Mouse (Mus musculus) MEL (cell line): ENCODE measurements around the gene Vars.

Source experiments
- BHLHE40 ChIP-seq: IDR thresholded peaks from 2 replicates; pipeline ENCODE4 v1.6.1; 2012; ENCODE audit warnings: low read depth, mild to moderate bottlenecking, inconsistent platforms, low read length, improper control_type of control experiment, borderline replicate concordance
- CTCF ChIP-seq, 3 experiments: IDR thresholded peaks in 2 of 3; conservative IDR thresholded peaks in 1 of 3; 2 replicates each; pipeline ENCODE4 v1.5.1; 2011 to 2012; ENCODE audit warnings: low read length in 3 of 3, low read depth in 2 of 3, mild to moderate bottlenecking in 2 of 3, improper control_type of control experiment in 1 of 3, inconsistent platforms in 1 of 3, mixed read lengths in 1 of 3, moderate library complexity in 1 of 3; ENCODE audit not compliant: control insufficient read depth in 1 of 3, insufficient read depth in 1 of 3, poor library complexity in 1 of 3, severe bottlenecking in 1 of 3
- ELF1 ChIP-seq: IDR thresholded peaks from 2 replicates; pipeline ENCODE4 v1.6.1; 2014; ENCODE audit warnings: low read depth, mild to moderate bottlenecking, inconsistent platforms, low read length, improper control_type of control experiment, moderate library complexity
- EP300 ChIP-seq, 2 experiments: IDR thresholded peaks; 2 replicates each; pipeline ENCODE4 v1.6.1; 2011; ENCODE audit warnings: improper control_type of control experiment in 2 of 2, low read length in 2 of 2, low read depth in 1 of 2, mild to moderate bottlenecking in 1 of 2
- JUND ChIP-seq: IDR thresholded peaks from 2 replicates; pipeline ENCODE4 v1.6.1; 2011; ENCODE audit warnings: low read depth, mild to moderate bottlenecking, improper control_type of control experiment, low read length
- MAFK ChIP-seq: IDR thresholded peaks from 2 replicates; pipeline ENCODE4 v1.6.1; 2011; ENCODE audit warnings: low read depth, mild to moderate bottlenecking, low read length, improper control_type of control experiment, borderline replicate concordance
- MEF2A ChIP-seq: IDR thresholded peaks from 2 replicates; pipeline ENCODE4 v1.6.1; 2014; ENCODE audit warnings: low read depth, mild to moderate bottlenecking, inconsistent platforms, low read length, improper control_type of control experiment; ENCODE audit not compliant: poor library complexity, insufficient replicate concordance, severe bottlenecking; ENCODE audit errors: extremely low read depth
- POLR2A ChIP-seq, 2 experiments: IDR thresholded peaks; 2 replicates each; pipeline ENCODE4 v1.6.1; 2011 to 2012; ENCODE audit warnings: low read length in 2 of 2, mild to moderate bottlenecking in 2 of 2, control low read depth in 1 of 2, improper control_type of control experiment in 1 of 2, low read depth in 1 of 2, moderate library complexity in 1 of 2; ENCODE audit not compliant: control insufficient read depth in 1 of 2, insufficient read depth in 1 of 2, poor library complexity in 1 of 2
- RCOR1 ChIP-seq: IDR thresholded peaks from 2 replicates; pipeline ENCODE4 v1.6.1; 2012; ENCODE audit warnings: low read depth, mild to moderate bottlenecking, inconsistent platforms, low read length, improper control_type of control experiment
- TBP ChIP-seq: IDR thresholded peaks from 2 replicates; pipeline ENCODE4 v1.8.0; 2011; ENCODE audit warnings: low read depth, low read length, improper control_type of control experiment

GRCm38 (mm10) chr17:35064378-35064877 lies 63.6 kb downstream of the Vars start:
- no peak for TF ChIP-seq POLR2A (IDR thresholded peaks at IDR 0.05; ENCODE audit: control insufficient read depth in 1 of 2, insufficient read depth in 1 of 2, low read depth in 1 of 2, low read length in 2 of 2, poor library complexity in 1 of 2)
- no peak for TF ChIP-seq TBP
- no peak for TF ChIP-seq ELF1
- no peak for TF ChIP-seq MEF2A
- no peak for TF ChIP-seq EP300 (IDR thresholded peaks at IDR 0.05; ENCODE audit: low read depth in 1 of 2, low read length in 2 of 2)
- no peak for TF ChIP-seq JUND
- no peak for TF ChIP-seq BHLHE40
- TF ChIP-seq CTCF (IDR thresholded peaks at IDR 0.05 in 2 of 3, conservative IDR thresholded peaks at IDR 0.05 in 1 of 3; ENCODE audit: control insufficient read depth in 1 of 3, insufficient read depth in 1 of 3, low read depth in 2 of 3, low read length in 3 of 3, poor library complexity in 1 of 3, severe bottlenecking in 1 of 3), result no peak
- no peak for TF ChIP-seq MAFK
- no peak for TF ChIP-seq RCOR1
